Mouse (Mus musculus): ENCODE measurements around the gene Rab11b. TPM values are rescaled to one million over a fixed set of nuclear protein-coding genes. Genes with fewer than 3 reads are reported as not detected.
A peak's percentile ranks its signal among the peaks of the same experiment; 100 is the strongest.

Gene Rab11b
- polyA plus RNA-seq (2016; fragmentation: Nextera tagmentation; extraction: Ambion mirVana): 316 and 329 TPM in 2 replicates

GRCm38 (mm10) chr17:33760255-33761165 lies at the start of gene Rab11b:
TSS of gene Rab11b (minus strand) at chr17:33760530.
- peaks cover 37% of the 10 kb centered on the region for H3K4me1 ChIP-seq
- H3K27ac ChIP-seq: peak within 1 kb of the TSS; percentile 97
- 3% methylated on average over 35 of the region's 35 CpGs for WGBS
- no peaks in the 10 kb centered on the region for H3K27me3 ChIP-seq (ENCODE audit: insufficient read depth, poor library complexity, severe bottlenecking)
- peaks cover 8% of the 10 kb centered on the region for H3K36me3 ChIP-seq
- DNase-seq (ENCODE audit: low spot score): peak; percentile 100
- no peaks in the 10 kb centered on the region for H3K9me3 ChIP-seq
- peak within 1 kb of the TSS; percentile 77 for H3K4me3 ChIP-seq

- Histone ChIP-seq H3K27ac (no peak overlapping the region), H3K36me3 (no peaks in the 10 kb centered on the region), H3K9me3 (no peaks in the 10 kb centered on the region), H3K27me3 (ENCODE audit: insufficient read depth, poor library complexity, severe bottlenecking) (peaks cover 40% of the 10 kb centered on the region), H3K4me1 (peaks cover 42% of the 10 kb centered on the region), H3K4me3 (no peak overlapping the region)
- WGBS: 31% methylated on average over 10 of the region's 10 CpGs
- DNase-seq (ENCODE audit: low spot score): no peak
Observed at GRCm38 (mm10) chr17:33808192-33808591, 47.9 kb upstream of the Rab11b start.

GRCm38 (mm10) chr17:33807181-33807888 lies 47.0 kb upstream of the Rab11b start:
- H3K36me3 ChIP-seq: no peaks in the 10 kb centered on the region
- peaks cover 38% of the 10 kb centered on the region for H3K27me3 ChIP-seq (ENCODE audit: insufficient read depth, poor library complexity, severe bottlenecking)
- H3K4me1 ChIP-seq: peaks cover 33% of the 10 kb centered on the region
- H3K27ac ChIP-seq: no peak overlapping the region
- H3K4me3 ChIP-seq: no peak overlapping the region
- 57% methylated on average over 8 of the region's 9 CpGs for WGBS
- no peaks in the 10 kb centered on the region for H3K9me3 ChIP-seq
- no peak for DNase-seq (ENCODE audit: low spot score)

GRCm38 (mm10) chr17:33804745-33805144 lies 44.4 kb upstream of the Rab11b start:
- WGBS: 14% methylated on average over 1 of the region's 1 CpGs

GRCm38 (mm10) chr17:33804205-33804604 lies 43.9 kb upstream of the Rab11b start:
- DNase-seq (ENCODE audit: low spot score): no peak
- Histone ChIP-seq H3K27ac (no peak overlapping the region), H3K9me3 (no peaks in the 10 kb centered on the region), H3K36me3 (no peaks in the 10 kb centered on the region), H3K4me1 (peaks cover 11% of the 10 kb centered on the region), H3K4me3 (no peak overlapping the region), H3K27me3 (ENCODE audit: insufficient read depth, poor library complexity, severe bottlenecking) (peaks cover 58% of the 10 kb centered on the region)
- WGBS: 53% methylated on average over 4 of the region's 4 CpGs

More at GRCm38 (mm10) chr17:33804745-33805144, 44.4 kb upstream of the Rab11b start:
- H3K36me3 ChIP-seq: no peaks in the 10 kb centered on the region
- no peak overlapping the region for H3K27ac ChIP-seq
- H3K9me3 ChIP-seq: no peaks in the 10 kb centered on the region
- peaks cover 11% of the 10 kb centered on the region for H3K4me1 ChIP-seq
- no peak for DNase-seq (ENCODE audit: low spot score)
- peaks cover 52% of the 10 kb centered on the region for H3K27me3 ChIP-seq (ENCODE audit: insufficient read depth, poor library complexity, severe bottlenecking)
- no peak overlapping the region for H3K4me3 ChIP-seq

- 6% methylated on average over 2 of the region's 2 CpGs for WGBS
- DNase-seq (ENCODE audit: low spot score): no peak
- H3K36me3 ChIP-seq: no peaks in the 10 kb centered on the region
- H3K9me3 ChIP-seq: no peaks in the 10 kb centered on the region
- no peak overlapping the region for H3K27ac ChIP-seq
- H3K4me1 ChIP-seq: peaks cover 6% of the 10 kb centered on the region
- H3K27me3 ChIP-seq (ENCODE audit: insufficient read depth, poor library complexity, severe bottlenecking): peaks cover 51% of the 10 kb centered on the region
- no peak overlapping the region for H3K4me3 ChIP-seq
Observed at GRCm38 (mm10) chr17:33802221-33802620, 41.9 kb upstream of the Rab11b start.

GRCm38 (mm10) chr17:33799277-33799676 lies 38.9 kb upstream of the Rab11b start:
- H3K27me3 ChIP-seq (ENCODE audit: insufficient read depth, poor library complexity, severe bottlenecking): peaks cover 52% of the 10 kb centered on the region
- DNase-seq (ENCODE audit: low spot score): no peak
- H3K36me3 ChIP-seq: no peaks in the 10 kb centered on the region
- no peaks in the 10 kb centered on the region for H3K9me3 ChIP-seq
- peaks cover 1% of the 10 kb centered on the region for H3K4me1 ChIP-seq
- no peak overlapping the region for H3K27ac ChIP-seq
- no peak overlapping the region for H3K4me3 ChIP-seq
- WGBS: 48% methylated on average over 1 of the region's 1 CpGs

GRCm38 (mm10) chr17:33798306-33798705 lies 38.0 kb upstream of the Rab11b start:
- Histone ChIP-seq H3K27me3 (ENCODE audit: insufficient read depth, poor library complexity, severe bottlenecking) (peaks cover 58% of the 10 kb centered on the region), H3K36me3 (no peaks in the 10 kb centered on the region), H3K4me3 (no peak overlapping the region), H3K4me1 (no peaks in the 10 kb centered on the region), H3K27ac (no peak overlapping the region), H3K9me3 (no peaks in the 10 kb centered on the region)
- WGBS: 42% methylated on average over 3 of the region's 3 CpGs
- no peak for DNase-seq (ENCODE audit: low spot score)

- Histone ChIP-seq H3K9me3 (no peaks in the 10 kb centered on the region), H3K27me3 (ENCODE audit: insufficient read depth, poor library complexity, severe bottlenecking) (peaks cover 26% of the 10 kb centered on the region; the same call in 1 of the 2 replicates), H3K36me3 (no peaks in the 10 kb centered on the region), H3K27ac (no peak overlapping the region), H3K4me1 (peaks cover 11% of the 10 kb centered on the region; the same call in 1 of the 2 replicates), H3K4me3 (no peak overlapping the region)
- 37% methylated on average over 4 of the region's 4 CpGs for WGBS
- DNase-seq (ENCODE audit: low spot score): no peak
Observed at GRCm38 (mm10) chr17:33788732-33789131, 28.4 kb upstream of the Rab11b start.

GRCm38 (mm10) chr17:33786375-33786774 lies 26.0 kb upstream of the Rab11b start:
- H3K27ac ChIP-seq: no peak overlapping the region
- DNase-seq (ENCODE audit: low spot score): no peak
- no peaks in the 10 kb centered on the region for H3K36me3 ChIP-seq
- no peaks in the 10 kb centered on the region for H3K9me3 ChIP-seq
- 79% methylated on average over 18 of the region's 18 CpGs for WGBS
- no peak overlapping the region for H3K4me3 ChIP-seq
- peaks cover 21% of the 10 kb centered on the region for H3K4me1 ChIP-seq
- H3K27me3 ChIP-seq (ENCODE audit: insufficient read depth, poor library complexity, severe bottlenecking): peaks cover 22% of the 10 kb centered on the region; the same call in 1 of the 2 replicates

GRCm38 (mm10) chr17:33784939-33785338 lies 24.6 kb upstream of the Rab11b start:
- 78% methylated on average over 2 of the region's 2 CpGs for WGBS
- no peak overlapping the region for H3K4me3 ChIP-seq
- peaks cover 34% of the 10 kb centered on the region for H3K4me1 ChIP-seq
- DNase-seq (ENCODE audit: low spot score): no peak
- no peaks in the 10 kb centered on the region for H3K36me3 ChIP-seq
- no peaks in the 10 kb centered on the region for H3K9me3 ChIP-seq
- no peak overlapping the region for H3K27ac ChIP-seq
- H3K27me3 ChIP-seq (ENCODE audit: insufficient read depth, poor library complexity, severe bottlenecking): peaks cover 22% of the 10 kb centered on the region; the same call in 1 of the 2 replicates

- no peak for DNase-seq (ENCODE audit: low spot score)
- peaks cover 49% of the 10 kb centered on the region for H3K4me1 ChIP-seq
Observed at GRCm38 (mm10) chr17:33783408-33783807, 23.1 kb upstream of the Rab11b start.

GRCm38 (mm10) chr17:33782067-33782466 lies 21.7 kb upstream of the Rab11b start:
- no peak for DNase-seq (ENCODE audit: low spot score)
- H3K9me3 ChIP-seq: no peaks in the 10 kb centered on the region
- H3K36me3 ChIP-seq: peaks cover 13% of the 10 kb centered on the region
- H3K4me1 ChIP-seq: peaks cover 51% of the 10 kb centered on the region
- peak overlapping the region; percentile 68 for H3K4me3 ChIP-seq
- 29% methylated on average over 4 of the region's 4 CpGs for WGBS
- peaks cover 22% of the 10 kb centered on the region; the same call in 1 of the 2 replicates for H3K27me3 ChIP-seq (ENCODE audit: insufficient read depth, poor library complexity, severe bottlenecking)
- peak overlapping the region; percentile 90 for H3K27ac ChIP-seq

More at GRCm38 (mm10) chr17:33783408-33783807, 23.1 kb upstream of the Rab11b start:
- H3K27me3 ChIP-seq (ENCODE audit: insufficient read depth, poor library complexity, severe bottlenecking): peaks cover 22% of the 10 kb centered on the region; the same call in 1 of the 2 replicates
- no peak overlapping the region for H3K4me3 ChIP-seq
- H3K27ac ChIP-seq: no peak overlapping the region
- H3K9me3 ChIP-seq: no peaks in the 10 kb centered on the region
- H3K36me3 ChIP-seq: peaks cover under 1% of the 10 kb centered on the region; the same call in 1 of the 2 replicates

All from heart, embryonic 10.5 days (tissue).